Mouse (Mus musculus) E14TG2a.4 (cell line): ENCODE results near the gene 4430402I18Rik.
"Not testable (repeated sequence)": the region's sequence is repeated elsewhere in the genome, so short reads cannot be mapped to it uniquely, and the experiment has no call there.

Source experiments
- CTCF ChIP-seq: conservative IDR thresholded peaks from 2 replicates; pipeline ENCODE4 v1.5.1; 2014; ENCODE audit warnings: low read length
- NANOG ChIP-seq: IDR thresholded peaks from 2 replicates; pipeline ENCODE4 v1.6.1; 2014; ENCODE audit warnings: borderline replicate concordance, low read length, mixed read lengths

DNA sequence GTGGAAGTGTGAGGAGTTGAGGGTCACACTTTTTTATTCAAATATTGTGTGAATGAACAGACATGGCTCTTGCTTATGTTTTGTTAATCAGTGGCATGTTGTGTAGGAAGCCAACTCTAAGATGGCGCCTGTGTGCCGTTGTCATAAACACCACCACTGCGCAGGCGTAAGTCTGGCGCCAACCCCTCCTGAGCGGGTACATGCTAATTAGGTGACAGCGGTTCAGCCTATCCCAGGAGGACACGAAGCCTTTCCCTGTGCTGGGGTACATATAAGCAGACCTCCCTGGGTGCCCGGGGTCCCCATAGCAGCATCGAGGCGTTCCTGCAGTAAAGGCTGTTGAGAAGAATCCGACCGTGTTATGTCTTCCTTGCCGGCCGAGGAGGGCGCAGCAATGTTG lies 32.7 kb upstream of the 4430402I18Rik start:
- not testable (repeated sequence) for TF ChIP-seq CTCF, NANOG
